Mouse (Mus musculus): ENCODE data around the gene Slc13a2. TPM values are rescaled to one million over a fixed set of nuclear protein-coding genes. Genes with fewer than 3 reads are reported as not detected.

The Slc13a2 gene
- polyA plus RNA-seq, 1 experiment from 2014 or later: not detected

- H3K9me3 ChIP-seq (replicated peaks; ENCODE audit: control insufficient read depth, low read length): no peaks in the 10 kb centered on the region
- WGBS: 56% methylated on average over 11 of the region's 11 CpGs
- DNase-seq (ENCODE audit: low spot score): no peak
- no peaks in the 10 kb centered on the region for H3K4me1 ChIP-seq (ENCODE audit: control insufficient read depth, insufficient read depth, low read length)
- no peak overlapping the region for H3K9ac ChIP-seq (replicated peaks; ENCODE audit: low read length)
- no peaks in the 10 kb centered on the region for H3K27me3 ChIP-seq (ENCODE audit: control insufficient read depth, insufficient read depth, low read length)
- H3K4me3 ChIP-seq (ENCODE audit: low read depth, low read length): no peak overlapping the region
- ATAC-seq (replicated peaks; ENCODE audit: insufficient number of reproducible peaks, low FRiP score, low TSS enrichment, low read depth): no peak
- H3K36me3 ChIP-seq (replicated peaks; ENCODE audit: control insufficient read depth, insufficient read depth, low read depth, low read length): no peaks in the 10 kb centered on the region
- H3K4me2 ChIP-seq (ENCODE audit: low read depth, low read length): no peak overlapping the region
- no peak overlapping the region for H3K27ac ChIP-seq (replicated peaks; ENCODE audit: low read depth, low read length)
Observed at GRCm38 (mm10) chr11:78430195-78430878, 8.3 kb upstream of the Slc13a2 start.

GRCm38 (mm10) chr11:78428309-78428708 lies 6.3 kb upstream of the Slc13a2 start:
- H3K36me3 ChIP-seq (replicated peaks; ENCODE audit: control insufficient read depth, insufficient read depth, low read depth, low read length): no peaks in the 10 kb centered on the region
- H3K4me1 ChIP-seq (ENCODE audit: control insufficient read depth, insufficient read depth, low read length): no peaks in the 10 kb centered on the region
- no peak overlapping the region for H3K9ac ChIP-seq (replicated peaks; ENCODE audit: low read length)
- no peaks in the 10 kb centered on the region for H3K27me3 ChIP-seq (ENCODE audit: control insufficient read depth, insufficient read depth, low read length)
- H3K4me2 ChIP-seq (ENCODE audit: low read depth, low read length): no peak overlapping the region
- no peak for DNase-seq (ENCODE audit: low spot score)
- 80% methylated on average over 5 of the region's 5 CpGs for WGBS
- ATAC-seq (replicated peaks; ENCODE audit: insufficient number of reproducible peaks, low FRiP score, low TSS enrichment, low read depth): no peak
- no peaks in the 10 kb centered on the region for H3K9me3 ChIP-seq (replicated peaks; ENCODE audit: control insufficient read depth, low read length)
- no peak overlapping the region for H3K4me3 ChIP-seq (ENCODE audit: low read depth, low read length)
- no peak overlapping the region for H3K27ac ChIP-seq (replicated peaks; ENCODE audit: low read depth, low read length)

GRCm38 (mm10) chr11:78427655-78428054 lies 5.6 kb upstream of the Slc13a2 start:
- DNase-seq (ENCODE audit: low spot score) (no peak), ATAC-seq (replicated peaks; ENCODE audit: insufficient number of reproducible peaks, low FRiP score, low TSS enrichment, low read depth) (no peak)
- no peaks in the 10 kb centered on the region for H3K4me1 ChIP-seq (ENCODE audit: control insufficient read depth, insufficient read depth, low read length)
- no peak overlapping the region for H3K4me2 ChIP-seq (ENCODE audit: low read depth, low read length)
- no peak overlapping the region for H3K9ac ChIP-seq (replicated peaks; ENCODE audit: low read length)
- H3K36me3 ChIP-seq (replicated peaks; ENCODE audit: control insufficient read depth, insufficient read depth, low read depth, low read length): no peaks in the 10 kb centered on the region
- H3K27ac ChIP-seq (replicated peaks; ENCODE audit: low read depth, low read length): no peak overlapping the region
- 94% methylated on average over 6 of the region's 6 CpGs for WGBS
- H3K9me3 ChIP-seq (replicated peaks; ENCODE audit: control insufficient read depth, low read length): no peaks in the 10 kb centered on the region
- no peaks in the 10 kb centered on the region for H3K27me3 ChIP-seq (ENCODE audit: control insufficient read depth, insufficient read depth, low read length)
- no peak overlapping the region for H3K4me3 ChIP-seq (ENCODE audit: low read depth, low read length)

DNA sequence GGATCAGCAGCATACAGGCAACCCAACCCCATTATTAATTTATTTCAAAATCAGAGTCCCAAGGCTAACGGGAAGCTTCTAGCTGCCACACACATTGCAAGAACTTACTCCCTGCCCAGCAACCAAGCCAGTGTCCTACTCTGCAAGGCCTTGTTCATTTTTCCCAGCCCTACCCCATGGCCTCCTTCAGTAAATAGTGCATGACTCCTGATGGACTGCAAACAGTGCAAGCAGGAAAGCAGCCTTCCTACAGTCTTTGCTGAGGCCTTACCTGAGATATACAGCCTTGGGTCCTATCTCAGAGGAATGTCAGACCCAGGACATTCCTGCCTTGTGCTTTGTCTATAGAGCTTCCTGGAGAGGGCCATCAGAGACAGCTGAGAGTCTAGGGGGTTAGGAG lies 3.6 kb upstream of the Slc13a2 start:
- ATAC-seq (replicated peaks; ENCODE audit: insufficient number of reproducible peaks, low FRiP score, low TSS enrichment, low read depth): no peak
- no peak overlapping the region for H3K4me2 ChIP-seq (ENCODE audit: low read depth, low read length)
- no peaks in the 10 kb centered on the region for H3K36me3 ChIP-seq (replicated peaks; ENCODE audit: control insufficient read depth, insufficient read depth, low read depth, low read length)
- H3K27me3 ChIP-seq (ENCODE audit: control insufficient read depth, insufficient read depth, low read length): no peaks in the 10 kb centered on the region
- DNase-seq (ENCODE audit: low spot score): no peak
- no peaks in the 10 kb centered on the region for H3K4me1 ChIP-seq (ENCODE audit: control insufficient read depth, insufficient read depth, low read length)
- no peak overlapping the region for H3K9ac ChIP-seq (replicated peaks; ENCODE audit: low read length)
- H3K9me3 ChIP-seq (replicated peaks; ENCODE audit: control insufficient read depth, low read length): no peaks in the 10 kb centered on the region
- 92% methylated on average over 1 of the region's 1 CpGs for WGBS
- H3K27ac ChIP-seq (replicated peaks; ENCODE audit: low read depth, low read length): no peak overlapping the region
- no peak overlapping the region for H3K4me3 ChIP-seq (ENCODE audit: low read depth, low read length)

DNA sequence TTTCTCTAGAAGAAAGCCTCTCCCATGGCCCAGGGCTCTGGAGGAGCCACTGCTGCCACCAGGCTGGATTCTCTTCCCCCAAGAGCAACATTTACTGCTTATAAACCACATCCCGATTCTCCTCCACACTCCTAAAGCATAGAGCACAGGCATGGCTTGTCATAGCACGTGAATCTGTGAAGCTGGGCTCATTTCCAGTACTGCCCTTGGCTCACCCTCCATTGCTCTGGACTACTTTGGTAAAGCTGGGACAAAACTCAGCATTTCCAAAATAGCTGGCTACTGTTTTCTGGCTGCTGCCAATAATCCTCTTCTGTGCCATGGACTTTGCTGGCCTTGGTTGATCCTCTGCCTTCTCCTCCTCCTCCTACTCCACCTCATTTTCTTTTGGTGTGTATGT lies 2.3 kb upstream of the Slc13a2 start:
- H3K27me3 ChIP-seq (ENCODE audit: control insufficient read depth, insufficient read depth, low read length): no peaks in the 10 kb centered on the region

GRCm38 (mm10) chr11:78421201-78422009 lies 612 bp downstream of the Slc13a2 start:
- Histone ChIP-seq H3K27me3 (ENCODE audit: control insufficient read depth, insufficient read depth, low read length) (no peaks in the 10 kb centered on the region), H3K4me1 (ENCODE audit: control insufficient read depth, insufficient read depth, low read length) (no peaks in the 10 kb centered on the region), H3K4me2 (ENCODE audit: low read depth, low read length) (no peak overlapping the region), H3K9me3 (replicated peaks; ENCODE audit: control insufficient read depth, low read length) (no peaks in the 10 kb centered on the region), H3K27ac (replicated peaks; ENCODE audit: low read depth, low read length) (no peak overlapping the region), H3K4me3 (ENCODE audit: low read depth, low read length) (no peak overlapping the region), H3K36me3 (replicated peaks; ENCODE audit: control insufficient read depth, insufficient read depth, low read depth, low read length) (no peaks in the 10 kb centered on the region), H3K9ac (replicated peaks; ENCODE audit: low read length) (no peak overlapping the region)
- DNase-seq (ENCODE audit: low spot score): no peak
- 71% methylated on average over 13 of the region's 13 CpGs for WGBS
- no peak for ATAC-seq (replicated peaks; ENCODE audit: insufficient number of reproducible peaks, low FRiP score, low TSS enrichment, low read depth)

More for the DNA sequence above, 2.3 kb upstream of the Slc13a2 start:
- H3K4me2 ChIP-seq (ENCODE audit: low read depth, low read length): no peak overlapping the region
- H3K9ac ChIP-seq (replicated peaks; ENCODE audit: low read length): no peak overlapping the region
- no peaks in the 10 kb centered on the region for H3K4me1 ChIP-seq (ENCODE audit: control insufficient read depth, insufficient read depth, low read length)
- 64% methylated on average over 2 of the region's 2 CpGs for WGBS
- H3K36me3 ChIP-seq (replicated peaks; ENCODE audit: control insufficient read depth, insufficient read depth, low read depth, low read length): no peaks in the 10 kb centered on the region
- ATAC-seq (replicated peaks; ENCODE audit: insufficient number of reproducible peaks, low FRiP score, low TSS enrichment, low read depth) (no peak), DNase-seq (ENCODE audit: low spot score) (no peak)
- no peaks in the 10 kb centered on the region for H3K9me3 ChIP-seq (replicated peaks; ENCODE audit: control insufficient read depth, low read length)
- no peak overlapping the region for H3K27ac ChIP-seq (replicated peaks; ENCODE audit: low read depth, low read length)
- no peak overlapping the region for H3K4me3 ChIP-seq (ENCODE audit: low read depth, low read length)

GRCm38 (mm10) chr11:78420263-78420889 lies 1.6 kb downstream of the Slc13a2 start:
- ATAC-seq (replicated peaks; ENCODE audit: insufficient number of reproducible peaks, low FRiP score, low TSS enrichment, low read depth) (no peak), DNase-seq (ENCODE audit: low spot score) (no peak)
- H3K36me3 ChIP-seq (replicated peaks; ENCODE audit: control insufficient read depth, insufficient read depth, low read depth, low read length): no peaks in the 10 kb centered on the region
- no peak overlapping the region for H3K4me2 ChIP-seq (ENCODE audit: low read depth, low read length)
- no peak overlapping the region for H3K9ac ChIP-seq (replicated peaks; ENCODE audit: low read length)
- no peak overlapping the region for H3K27ac ChIP-seq (replicated peaks; ENCODE audit: low read depth, low read length)
- H3K4me1 ChIP-seq (ENCODE audit: control insufficient read depth, insufficient read depth, low read length): no peaks in the 10 kb centered on the region
- WGBS: 76% methylated on average over 12 of the region's 12 CpGs
- no peak overlapping the region for H3K4me3 ChIP-seq (ENCODE audit: low read depth, low read length)
- H3K9me3 ChIP-seq (replicated peaks; ENCODE audit: control insufficient read depth, low read length): no peaks in the 10 kb centered on the region
- H3K27me3 ChIP-seq (ENCODE audit: control insufficient read depth, insufficient read depth, low read length): no peaks in the 10 kb centered on the region

- no peak overlapping the region for H3K27ac ChIP-seq (replicated peaks; ENCODE audit: low read depth, low read length)
- H3K4me2 ChIP-seq (ENCODE audit: low read depth, low read length): no peak overlapping the region
- no peak overlapping the region for H3K9ac ChIP-seq (replicated peaks; ENCODE audit: low read length)
- DNase-seq (ENCODE audit: low spot score): no peak
- H3K27me3 ChIP-seq (ENCODE audit: control insufficient read depth, insufficient read depth, low read length): no peaks in the 10 kb centered on the region
- no peak for ATAC-seq (replicated peaks; ENCODE audit: insufficient number of reproducible peaks, low FRiP score, low TSS enrichment, low read depth)
- H3K4me1 ChIP-seq (ENCODE audit: control insufficient read depth, insufficient read depth, low read length): no peaks in the 10 kb centered on the region
- no peaks in the 10 kb centered on the region for H3K36me3 ChIP-seq (replicated peaks; ENCODE audit: control insufficient read depth, insufficient read depth, low read depth, low read length)
- no peaks in the 10 kb centered on the region for H3K9me3 ChIP-seq (replicated peaks; ENCODE audit: control insufficient read depth, low read length)
- H3K4me3 ChIP-seq (ENCODE audit: low read depth, low read length): no peak overlapping the region
- 84% methylated on average over 6 of the region's 6 CpGs for WGBS
Observed at GRCm38 (mm10) chr11:78416854-78417253, 5.2 kb downstream of the Slc13a2 start.

All from embryonic facial prominence, embryonic 11.5 days (tissue).